Mouse (Mus musculus) activated CD4-positive, CD25-positive, alpha-beta regulatory T cell, adult 4 months (primary cell): ENCODE results near the gene Ubash3b. TPM values are rescaled to one million over a fixed set of nuclear protein-coding genes. Genes with fewer than 3 reads are reported as not detected.

Source experiments
- ATAC-seq: one replicate; pipeline ENCODE4 v1.8.0; 2017
- polyA plus RNA-seq, 2 experiments: library from polyadenylated mRNA; unstranded; fragments of 100-300 nt; shearing (Covaris generic); gene quantifications; one replicate each; pipeline ENCODE4 v1.2.1; 2017

Ubash3b gene
- 10 to 100 TPM; 18.3 to 25.0 TPM for polyA plus RNA-seq

- no peak for ATAC-seq
These were observed at the start of gene Ubash3b for GRCm38 (mm10) chr9:41161413-41161812. Ubash3b (minus strand) TSS chr9:41161697.

- ATAC-seq = peak; percentile 94
These were observed 45.9 kb upstream of the Ubash3b start for GRCm38 (mm10) chr9:41207130-41208104.

DNA sequence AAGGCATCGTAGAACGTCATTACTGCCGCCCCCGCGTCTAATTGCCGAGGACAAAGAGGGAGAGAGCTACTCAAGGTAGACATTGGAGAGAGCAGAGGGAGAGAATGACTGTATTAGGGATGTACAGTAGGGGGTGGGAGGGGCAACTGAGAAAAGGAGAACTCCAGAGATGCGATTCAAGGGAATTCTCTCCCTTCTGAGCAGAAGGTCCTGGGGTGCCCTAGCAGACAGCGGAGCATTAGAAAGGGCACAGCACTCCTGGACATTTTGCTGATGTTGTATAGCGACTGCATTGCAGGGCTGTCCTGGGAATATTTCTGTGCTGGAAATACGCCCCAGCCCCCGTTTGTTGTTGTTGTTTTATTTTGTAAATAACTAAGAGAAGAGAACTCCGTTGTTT lies 45.2 kb upstream of the Ubash3b start:
- ATAC-seq = no peak

GRCm38 (mm10) chr9:41205267-41205666 lies 43.8 kb upstream of the Ubash3b start:
- ATAC-seq = no peak

GRCm38 (mm10) chr9:41199456-41200252 lies 38.2 kb upstream of the Ubash3b start:
- ATAC-seq = no peak

DNA sequence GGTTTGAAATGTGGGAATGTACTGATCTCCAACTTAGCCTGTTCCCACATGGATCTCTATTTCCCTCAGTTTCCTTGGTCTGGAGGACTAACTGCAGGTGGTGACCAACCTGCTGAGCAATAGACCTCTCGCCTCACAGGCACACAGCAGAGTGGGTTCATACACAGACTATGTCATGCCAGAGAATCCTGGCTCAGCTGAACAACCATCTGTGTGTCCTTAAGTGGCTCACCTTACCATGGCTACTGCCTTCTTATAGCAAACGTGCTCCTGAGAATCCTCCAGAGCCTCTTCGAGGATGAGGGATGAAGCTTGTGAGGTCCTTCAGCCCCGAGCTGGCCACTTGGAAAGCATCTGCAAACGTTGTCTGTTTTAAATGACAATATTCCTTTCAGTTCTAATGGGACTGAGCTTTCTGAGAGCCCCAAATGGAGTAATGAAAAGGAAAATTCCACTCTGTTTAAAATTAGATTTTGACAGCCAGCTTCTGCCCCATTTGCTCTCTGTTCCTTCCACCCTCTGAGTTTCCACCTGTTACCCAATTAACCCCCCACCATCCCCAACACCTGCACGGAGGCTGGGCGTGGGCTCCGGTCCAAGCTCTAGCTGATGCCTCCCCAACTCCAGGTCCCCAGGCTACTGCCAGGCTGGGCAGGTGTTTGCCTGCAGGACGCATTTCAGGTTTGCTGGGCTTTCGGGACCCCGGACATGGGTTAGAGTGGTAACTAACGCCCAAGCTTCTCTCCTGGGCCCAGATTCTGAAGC lies 37.2 kb upstream of the Ubash3b start:
- ATAC-seq = no peak

DNA sequence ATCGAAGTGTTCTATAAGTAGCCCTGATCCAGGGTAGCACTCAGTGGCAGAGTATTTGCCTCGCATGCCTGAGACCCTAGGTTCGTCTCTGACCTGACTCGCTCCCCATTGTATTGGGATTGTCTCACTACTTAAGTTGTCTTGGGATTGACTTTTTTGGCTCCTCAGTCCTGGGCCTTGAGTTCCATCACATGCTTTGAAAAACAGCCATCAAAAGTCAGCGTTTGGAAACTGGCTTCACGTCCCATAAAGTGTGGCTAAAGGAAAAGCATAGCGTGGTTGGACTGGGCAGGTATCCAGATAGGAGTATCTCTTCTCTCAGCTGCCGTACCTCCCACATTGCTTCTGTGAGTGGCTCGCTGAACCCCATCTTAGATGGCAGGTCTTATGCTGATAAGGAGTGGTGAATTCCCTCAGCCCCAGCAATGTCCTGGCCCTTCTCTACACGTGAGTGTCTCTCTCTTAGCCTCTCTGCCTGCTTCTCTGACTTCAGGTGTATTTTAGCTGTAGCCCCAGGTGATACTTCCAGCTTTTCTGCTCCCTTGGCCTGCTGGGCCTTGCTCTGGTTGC lies 34.3 kb upstream of the Ubash3b start:
- ATAC-seq = no peak

DNA sequence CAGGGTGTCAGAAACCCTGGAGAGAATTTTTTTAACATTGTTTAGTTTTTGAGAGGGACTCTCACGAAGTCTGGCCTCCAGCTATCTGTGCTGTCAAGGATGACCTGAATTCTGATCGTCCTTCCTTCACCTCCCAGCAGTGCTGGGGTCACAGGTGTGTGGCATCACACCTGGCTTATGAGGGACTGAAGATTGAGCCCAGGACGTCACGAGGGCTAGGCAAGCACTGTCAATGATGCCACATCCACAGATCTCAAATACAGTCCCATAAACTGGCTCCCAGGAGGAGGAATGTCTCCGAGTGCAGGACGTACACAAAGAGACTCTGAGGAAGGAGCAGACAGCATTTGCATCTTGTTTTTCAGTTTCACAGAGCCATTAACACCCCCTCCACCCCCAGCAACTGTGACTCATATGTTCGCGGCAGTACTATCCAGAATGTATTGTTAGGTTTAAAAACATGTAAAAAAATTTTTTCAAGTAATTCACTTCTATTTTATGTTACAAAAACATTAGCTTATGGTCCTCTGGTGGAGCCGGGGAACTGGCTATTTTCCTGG lies 30.2 kb upstream of the Ubash3b start:
- ATAC-seq = no peak

- peak; percentile 63 for ATAC-seq
These were observed 29.4 kb upstream of the Ubash3b start for GRCm38 (mm10) chr9:41190745-41191482.

DNA sequence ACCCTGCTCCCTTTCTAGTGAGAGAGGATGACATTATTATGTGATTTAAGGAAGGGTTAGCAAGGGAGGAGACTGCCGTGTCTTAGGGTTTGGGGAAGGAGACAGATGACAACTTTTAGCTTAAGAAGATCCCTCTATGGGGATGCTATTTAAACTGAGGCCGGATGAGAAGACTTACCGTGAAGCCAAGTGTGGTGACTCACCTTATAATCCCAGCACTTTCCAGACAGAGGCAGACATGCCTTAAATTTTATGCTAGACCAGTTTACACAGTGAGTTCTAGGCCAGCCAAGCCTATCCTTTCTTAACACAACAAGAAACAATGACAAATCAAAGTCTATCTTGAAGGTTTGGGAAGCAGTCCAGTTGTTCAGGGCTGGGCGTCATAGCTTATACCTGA lies 26.4 kb upstream of the Ubash3b start:
- ATAC-seq = no peak

GRCm38 (mm10) chr9:41187498-41187897 lies 26.0 kb upstream of the Ubash3b start:
- ATAC-seq = no peak

- ATAC-seq = no peak
These were observed 23.8 kb upstream of the Ubash3b start for GRCm38 (mm10) chr9:41185331-41185730.

GRCm38 (mm10) chr9:41182550-41182949 lies 21.1 kb upstream of the Ubash3b start:
- ATAC-seq = peak; percentile 85

- ATAC-seq = no peak
These were observed 20.3 kb upstream of the Ubash3b start for GRCm38 (mm10) chr9:41181803-41182202.

DNA sequence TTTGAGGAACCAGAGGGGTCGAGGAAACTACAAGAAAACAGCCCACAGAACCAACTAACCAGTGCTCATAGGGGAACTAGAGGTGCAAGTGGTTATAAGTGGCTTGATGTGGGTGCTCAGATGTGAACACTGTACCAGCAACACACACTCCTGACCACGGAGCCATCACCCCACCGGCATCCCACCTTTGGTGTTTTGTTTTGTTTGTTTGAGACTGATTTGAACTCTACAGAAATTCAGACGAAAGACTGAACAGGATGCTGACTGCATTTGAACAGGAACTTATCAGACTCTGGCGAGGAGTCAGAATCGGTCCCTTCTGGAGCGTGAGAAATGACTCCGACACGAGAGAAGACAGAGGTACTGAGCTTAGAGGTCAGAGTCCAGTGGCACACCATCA lies 19.9 kb upstream of the Ubash3b start:
- peak; percentile 34 for ATAC-seq

DNA sequence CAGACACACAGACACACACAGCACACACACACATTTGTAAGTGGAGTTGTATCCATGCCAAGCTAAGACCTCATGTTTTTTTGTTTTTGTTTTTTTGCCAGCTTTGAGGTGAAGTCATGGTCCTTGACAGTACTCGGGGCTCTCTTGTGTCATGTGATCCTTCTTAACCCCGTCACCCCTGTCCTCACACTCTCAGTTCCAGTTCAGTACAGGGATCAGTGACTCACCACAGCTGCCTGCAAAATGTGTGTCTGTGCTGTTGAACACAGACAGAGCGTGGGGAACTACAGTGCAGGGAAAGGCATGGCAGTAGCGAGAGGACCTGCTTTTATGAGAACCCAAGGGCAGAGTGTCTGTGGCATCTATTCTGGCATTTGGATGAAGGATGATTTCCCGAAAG lies 17.6 kb upstream of the Ubash3b start:
- no peak for ATAC-seq

- no peak for ATAC-seq
These were observed 11.7 kb upstream of the Ubash3b start for GRCm38 (mm10) chr9:41173158-41173557.

DNA sequence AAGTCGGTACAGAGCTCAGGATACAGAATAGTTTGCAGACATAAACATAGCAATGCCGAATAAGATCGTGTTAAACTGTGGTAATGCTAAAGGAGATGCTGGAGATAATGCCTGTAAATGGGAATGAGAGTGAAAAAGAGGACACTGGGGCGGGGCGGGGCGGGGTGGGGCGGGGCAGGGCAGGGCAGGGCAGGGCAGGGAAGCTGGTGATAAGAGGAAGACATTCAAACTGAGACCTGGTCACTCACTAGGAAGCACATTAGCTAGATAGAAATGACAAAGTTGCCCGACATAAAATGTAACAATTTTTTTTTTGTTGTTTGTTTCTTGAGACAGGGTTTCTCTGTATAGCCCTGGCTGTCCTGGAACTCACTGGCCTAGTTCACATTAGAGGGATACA lies 10.9 kb upstream of the Ubash3b start:
- no peak for ATAC-seq

GRCm38 (mm10) chr9:41170026-41170425 lies 8.5 kb upstream of the Ubash3b start:
- no peak for ATAC-seq

DNA sequence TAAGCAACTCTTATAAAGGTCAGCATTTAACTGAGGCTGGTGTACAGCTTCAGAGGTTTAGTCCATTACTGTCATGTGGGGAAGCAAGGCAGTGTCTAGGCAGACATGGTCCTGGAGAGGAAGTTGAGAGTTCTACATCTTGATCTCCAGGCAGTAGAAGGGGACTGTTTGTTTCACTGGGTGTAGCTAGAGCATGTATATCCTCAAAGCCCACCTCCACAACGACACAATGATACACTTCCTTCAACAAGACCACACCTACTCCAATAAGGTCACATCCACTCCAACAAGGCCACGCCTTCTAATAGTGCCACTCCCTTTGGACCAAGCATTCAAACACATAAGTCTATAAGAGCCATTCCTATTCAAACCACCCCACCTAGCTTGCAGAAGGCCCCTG lies 7.2 kb upstream of the Ubash3b start:
- peak; percentile 53 for ATAC-seq

- ATAC-seq = no peak
These were observed 6.7 kb upstream of the Ubash3b start for GRCm38 (mm10) chr9:41168206-41168605.
